Comparison of ENCODE assay signal across 26 mouse cellular contexts in genomic region chr7:58698738-58699442, GRCm38 (mm10). TPM values are rescaled to one million over a fixed set of nuclear protein-coding genes. Genes with fewer than 3 reads are reported as not detected.
DNase-seq lines count a peak whose midpoint lies in the region; ATAC-seq lines count a peak whose summit lies in the region.
"Had no signal": no experiment of that assay in that cellular context is flagged by ENCODE, and none has a peak within 500 bp of the region (broad histone marks: within the 10 kb centered on the region; RNA-seq: fewer than 3 reads in every experiment).

No protein-coding gene starts in this region.

- no peaks in the 10 kb centered on the region for H3K27me3 ChIP-seq in forebrain, embryonic 14.5 days (replicated peaks; ENCODE audit: control insufficient read depth, insufficient read depth, low read length)
- no peaks in the 10 kb centered on the region for H3K27me3 ChIP-seq in forebrain, embryonic 11.5 days (ENCODE audit: control insufficient read depth, insufficient read depth, low read length)
- no peaks in the 10 kb centered on the region for H3K27me3 ChIP-seq in midbrain, embryonic 13.5 days
- H3K27me3 ChIP-seq in midbrain, embryonic 10.5 days (ENCODE audit: low read depth, poor library complexity, severe bottlenecking) = no peaks in the 10 kb centered on the region
- H3K27me3 ChIP-seq: heart, embryonic 13.5 days; limb, embryonic 12.5 days; liver, embryonic 15.5 days had no signal

- H3K9ac ChIP-seq in forebrain, embryonic 14.5 days (ENCODE audit: low read length) = no peak overlapping the region
- no peak overlapping the region for H3K9ac ChIP-seq in forebrain, embryonic 11.5 days (ENCODE audit: low read length)
- no peak overlapping the region for H3K9ac ChIP-seq in midbrain, embryonic 13.5 days (replicated peaks)
- H3K9ac ChIP-seq: heart, embryonic 13.5 days; limb, embryonic 12.5 days; liver, embryonic 15.5 days; lung, embryonic 14.5 days had no signal

- 73% methylated on average over 7 of the region's 7 CpGs for WGBS in forebrain, embryonic 14.5 days
- 87% methylated on average over 7 of the region's 7 CpGs for WGBS in forebrain, embryonic 11.5 days
- 90% methylated on average over 7 of the region's 7 CpGs for WGBS in midbrain, embryonic 13.5 days
- WGBS in midbrain, embryonic 10.5 days = 90% methylated on average over 7 of the region's 7 CpGs

- ATAC-seq in forebrain, embryonic 14.5 days = peak; percentile 63; the same call in 1 of the 2 replicates
- no peak for ATAC-seq in forebrain, embryonic 11.5 days (replicated peaks; ENCODE audit: low FRiP score)
- peak; percentile 63 for ATAC-seq in midbrain, embryonic 13.5 days
- ATAC-seq: intestine, postnatal 0 days had no signal

- no peak overlapping the region for H3K27ac ChIP-seq in forebrain, embryonic 14.5 days (ENCODE audit: low read depth, low read length)
- H3K27ac ChIP-seq in forebrain, embryonic 11.5 days (ENCODE audit: low read depth, low read length) = no peak overlapping the region
- no peak overlapping the region for H3K27ac ChIP-seq in midbrain, embryonic 13.5 days
- H3K27ac ChIP-seq in midbrain, embryonic 10.5 days (replicated peaks) = no peak overlapping the region
- H3K27ac ChIP-seq: gastrocnemius, adult 2 months; heart, adult 2 months; heart, embryonic 13.5 days; left cerebral cortex, adult 2 months; limb, embryonic 12.5 days; liver, embryonic 15.5 days had no signal

- no peaks in the 10 kb centered on the region for H3K9me3 ChIP-seq in forebrain, embryonic 14.5 days (replicated peaks; ENCODE audit: control insufficient read depth, low read length)
- no peaks in the 10 kb centered on the region for H3K9me3 ChIP-seq in forebrain, embryonic 11.5 days (ENCODE audit: control insufficient read depth, low read length)
- no peaks in the 10 kb centered on the region for H3K9me3 ChIP-seq in midbrain, embryonic 13.5 days
- no peaks in the 10 kb centered on the region for H3K9me3 ChIP-seq in midbrain, embryonic 10.5 days (replicated peaks)
- H3K9me3 ChIP-seq: heart, embryonic 13.5 days; limb, embryonic 12.5 days; liver, embryonic 15.5 days had no signal

- H3K4me1 ChIP-seq in forebrain, embryonic 14.5 days (ENCODE audit: control insufficient read depth, insufficient read depth, low read length) = no peaks in the 10 kb centered on the region
- H3K4me1 ChIP-seq in forebrain, embryonic 11.5 days (replicated peaks; ENCODE audit: control insufficient read depth, insufficient read depth, low read length) = no peaks in the 10 kb centered on the region
- H3K4me1 ChIP-seq in midbrain, embryonic 13.5 days (replicated peaks) = no peaks in the 10 kb centered on the region
- H3K4me1 ChIP-seq in midbrain, embryonic 10.5 days = no peaks in the 10 kb centered on the region
- H3K4me1 ChIP-seq: heart, embryonic 13.5 days; limb, embryonic 12.5 days; liver, embryonic 15.5 days had no signal

- DNase-seq in forebrain, embryonic 14.5 days (ENCODE audit: low spot score) = peak; percentile 50
- DNase-seq in forebrain, embryonic 11.5 days (ENCODE audit: low spot score) = no peak
- DNase-seq in midbrain, embryonic 10.5 days (ENCODE audit: low spot score) = no peak
- peak; percentile 58 for DNase-seq in thymus, postnatal 14 days
- DNase-seq in thymus, adult 18-20 months = no peak
- peak; percentile 34 for DNase-seq in thymus, postnatal 4 days
- no peak for DNase-seq in cerebellum, adult 11-12 months
- DNase-seq: adrenal gland, adult 8-10 months; cerebellum, adult 9-10 months; cerebellum, postnatal 36 days; gastrocnemius, adult 2 months; heart, adult 2 months; heart, postnatal 10 days; kidney, adult 9 months; kidney, postnatal 14 days; lung, embryonic 14.5 days; lung, postnatal 14 days; right cerebral cortex, adult 18-20 months; spleen, adult 18-20 months had no signal

- H3K36me3 ChIP-seq in forebrain, embryonic 14.5 days (ENCODE audit: control insufficient read depth, insufficient read depth, low read length) = no peaks in the 10 kb centered on the region
- H3K36me3 ChIP-seq in forebrain, embryonic 11.5 days (ENCODE audit: control insufficient read depth, insufficient read depth, low read length) = no peaks in the 10 kb centered on the region
- no peaks in the 10 kb centered on the region for H3K36me3 ChIP-seq in midbrain, embryonic 13.5 days
- H3K36me3 ChIP-seq in midbrain, embryonic 10.5 days = no peaks in the 10 kb centered on the region
- H3K36me3 ChIP-seq: G1E; heart, embryonic 13.5 days; limb, embryonic 12.5 days; liver, embryonic 15.5 days had no signal

- no peak overlapping the region for H3K4me2 ChIP-seq in forebrain, embryonic 14.5 days (ENCODE audit: low read length)
- no peak overlapping the region for H3K4me2 ChIP-seq in forebrain, embryonic 11.5 days (ENCODE audit: low read depth, low read length, severe bottlenecking)
- H3K4me2 ChIP-seq in midbrain, embryonic 13.5 days (replicated peaks) = no peak overlapping the region
- H3K4me2 ChIP-seq: heart, embryonic 13.5 days; limb, embryonic 12.5 days; liver, embryonic 15.5 days; lung, embryonic 14.5 days had no signal

- no peak overlapping the region for H3K4me3 ChIP-seq in forebrain, embryonic 14.5 days (ENCODE audit: low read depth, low read length)
- H3K4me3 ChIP-seq in forebrain, embryonic 11.5 days (ENCODE audit: low read depth, low read length) = no peak overlapping the region
- H3K4me3 ChIP-seq in midbrain, embryonic 13.5 days (replicated peaks) = no peak overlapping the region
- no peak overlapping the region for H3K4me3 ChIP-seq in midbrain, embryonic 10.5 days
- H3K4me3 ChIP-seq: gastrocnemius, adult 2 months; heart, adult 2 months; heart, embryonic 13.5 days; left cerebral cortex, adult 2 months; limb, embryonic 12.5 days; liver, embryonic 15.5 days had no signal

RNA-seq across cellular contexts. Expression of gene Atp10a, which starts 42.9 kb away (rescaled TPM):
- polyA plus RNA-seq in forebrain, embryonic 14.5 days (2014; fragmentation: Nextera tagmentation; extraction: Ambion mirVana) = 0.93 and 1.1 TPM in 2 replicates
- 2.7 and 4.0 TPM in 2 replicates for polyA plus RNA-seq in forebrain, embryonic 11.5 days (2014; fragmentation: Nextera tagmentation; extraction: Ambion mirVana)
- polyA plus RNA-seq in midbrain, embryonic 13.5 days (2015; fragmentation: Nextera tagmentation; extraction: Ambion mirVana) = 0.95 and 1.7 TPM in 2 replicates
- 1.7 and 1.9 TPM in 2 replicates for polyA plus RNA-seq in midbrain, embryonic 10.5 days (2016; fragmentation: Nextera tagmentation; extraction: Ambion mirVana)
- polyA plus RNA-seq: G1E had no signal

Comparison
In these comparisons a context has a peak if more than half of its experiments do, and no peak if none do; other contexts are left out.
1. DNase-seq: peak in forebrain, embryonic 14.5 days (single experiment), thymus, postnatal 14 days (single experiment) and thymus, postnatal 4 days (single experiment); none in forebrain, embryonic 11.5 days (single experiment), midbrain, embryonic 10.5 days (single experiment), thymus, adult 18-20 months (0 of 2) and cerebellum, adult 11-12 months (single experiment).